Mouse (Mus musculus): Measurements from ENCODE around the gene Pde8b. TPM values are rescaled to one million over a fixed set of nuclear protein-coding genes. Genes with fewer than 3 reads are reported as not detected.

Gene Pde8b
- polyA plus RNA-seq, 1 experiment: 6.2 TPM

DNA sequence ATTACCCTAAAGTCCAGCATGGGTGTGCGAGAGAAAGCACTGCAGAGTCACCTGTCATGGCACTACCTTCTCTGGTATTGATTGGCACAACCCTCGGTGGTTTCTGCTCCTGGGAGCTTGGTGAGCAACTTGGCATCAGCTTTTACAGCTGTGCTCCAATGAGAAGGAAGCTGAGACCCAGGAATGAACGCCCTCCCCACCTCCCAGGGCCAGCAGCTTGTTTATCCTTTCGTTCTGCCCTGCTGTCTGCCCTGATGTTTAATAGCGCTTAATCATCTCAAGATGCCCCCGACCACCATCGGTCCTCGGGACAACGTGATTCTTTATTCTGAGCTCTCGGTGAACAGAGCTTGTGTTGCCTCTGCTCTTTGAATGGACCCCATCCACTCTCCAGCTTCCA lies 122.8 kb downstream of the Pde8b start:
- TF ChIP-seq CTCF (IDR thresholded peaks at IDR 0.05; ENCODE audit: borderline replicate concordance, extremely low read depth, insufficient read depth, insufficient read length): no peak
- TF ChIP-seq POLR2A (IDR thresholded peaks at IDR 0.05; ENCODE audit: borderline replicate concordance, extremely low read depth, insufficient read depth, insufficient read length, poor library complexity, severe bottlenecking): no peak
- no peak for DNase-seq (ENCODE audit: low read depth)

DNA sequence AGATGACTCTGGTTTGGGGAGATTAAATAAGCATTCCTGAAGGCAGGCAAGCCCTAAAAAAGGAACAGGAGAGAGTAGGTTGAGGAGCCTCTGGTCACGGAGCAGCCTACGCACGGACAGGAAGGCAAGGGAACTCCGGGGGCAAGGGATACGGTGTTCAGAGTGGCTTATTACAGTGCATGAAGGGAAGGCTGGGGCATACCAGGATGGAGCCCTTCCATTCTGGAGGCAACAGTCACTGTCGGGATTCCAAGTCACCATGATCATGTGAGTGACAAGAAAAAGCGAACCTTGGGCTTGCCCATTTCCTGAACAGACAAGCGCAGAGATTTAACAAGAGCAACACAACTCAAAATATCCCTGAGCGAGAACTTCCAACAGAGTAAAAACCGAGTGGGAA lies 123.3 kb downstream of the Pde8b start:
- no peak for DNase-seq (ENCODE audit: low read depth)
- no peak for TF ChIP-seq CTCF (IDR thresholded peaks at IDR 0.05; ENCODE audit: borderline replicate concordance, extremely low read depth, insufficient read depth, insufficient read length)
- TF ChIP-seq POLR2A (IDR thresholded peaks at IDR 0.05; ENCODE audit: borderline replicate concordance, extremely low read depth, insufficient read depth, insufficient read length, poor library complexity, severe bottlenecking): no peak

DNA sequence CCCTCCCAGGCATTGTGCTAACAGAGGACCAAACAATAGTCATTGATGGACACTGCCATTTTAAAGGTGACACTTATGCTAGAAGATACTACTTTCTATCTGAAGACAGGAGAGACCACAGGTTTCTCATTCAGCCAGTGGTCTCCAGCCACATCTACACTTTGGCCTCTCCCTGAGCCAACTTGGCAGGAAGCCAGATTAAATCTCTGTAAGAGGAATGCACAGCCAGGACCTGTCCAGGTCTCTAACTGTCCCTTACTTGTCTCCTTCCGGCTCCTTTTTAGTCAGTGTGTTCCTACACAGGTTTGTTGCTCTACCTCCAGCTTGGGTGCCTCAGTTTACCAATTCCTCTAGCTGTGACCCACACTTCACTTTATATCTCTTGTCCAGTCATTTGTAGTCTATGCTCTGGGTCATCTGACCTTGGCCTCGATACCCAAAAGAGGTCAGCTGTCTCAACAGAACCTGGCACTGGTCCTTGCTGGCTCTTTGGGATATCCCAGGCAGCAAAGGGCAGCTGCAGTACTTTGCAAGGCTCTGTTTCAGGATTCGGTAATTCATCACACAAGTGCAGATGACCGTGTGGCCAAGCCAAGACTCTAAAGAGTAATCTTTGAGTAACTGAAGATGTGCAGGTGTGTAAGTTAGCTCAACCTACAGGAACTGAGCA lies 124.5 kb downstream of the Pde8b start:
- no peak for DNase-seq (ENCODE audit: low read depth)
- TF ChIP-seq CTCF (IDR thresholded peaks at IDR 0.05; ENCODE audit: borderline replicate concordance, extremely low read depth, insufficient read depth, insufficient read length): no peak
- no peak for TF ChIP-seq POLR2A (IDR thresholded peaks at IDR 0.05; ENCODE audit: borderline replicate concordance, extremely low read depth, insufficient read depth, insufficient read length, poor library complexity, severe bottlenecking)

DNA sequence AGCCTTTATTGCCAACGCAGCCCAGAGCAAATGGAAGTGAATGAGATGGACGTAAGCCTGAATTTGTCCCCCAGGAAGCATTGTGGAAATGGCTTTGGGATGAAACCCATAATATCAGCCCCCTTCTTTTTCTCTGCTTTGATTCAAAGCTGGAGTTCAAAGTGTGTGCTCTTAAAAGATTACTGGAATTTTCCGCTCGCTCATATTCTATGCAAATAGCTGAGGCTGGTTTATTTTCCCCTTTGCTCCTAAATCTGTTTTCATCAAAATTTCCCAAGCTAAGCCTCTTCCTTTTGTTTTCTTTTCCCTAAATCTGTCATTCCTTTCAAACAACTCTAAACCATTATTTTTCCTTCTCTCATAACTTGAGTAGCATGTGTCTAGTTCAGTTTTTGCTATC lies 129.6 kb downstream of the Pde8b start:
- no peak for DNase-seq (ENCODE audit: low read depth)
- no peak for TF ChIP-seq CTCF (IDR thresholded peaks at IDR 0.05; ENCODE audit: borderline replicate concordance, extremely low read depth, insufficient read depth, insufficient read length)

DNA sequence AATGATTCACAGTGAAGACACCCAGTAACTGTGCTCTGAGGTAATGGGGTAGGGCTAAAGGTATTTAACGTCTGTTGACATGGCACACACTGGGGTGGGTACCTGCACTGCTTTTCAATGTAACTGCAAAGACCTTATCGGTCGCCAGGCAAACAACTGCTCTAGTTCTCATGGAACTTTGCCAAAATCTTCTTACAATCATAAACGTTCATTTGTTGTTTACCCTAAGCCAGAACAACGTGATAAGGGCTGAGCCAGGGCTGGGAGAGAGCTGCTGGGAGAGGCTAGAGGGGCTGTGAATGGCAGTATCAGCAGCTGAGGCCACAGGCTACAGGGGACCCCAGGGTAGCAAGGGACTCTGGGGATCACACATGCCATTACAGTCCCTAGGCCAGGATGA lies 136.4 kb downstream of the Pde8b start:
- TF ChIP-seq CTCF (IDR thresholded peaks at IDR 0.05; ENCODE audit: borderline replicate concordance, extremely low read depth, insufficient read depth, insufficient read length) (no peak), POLR2A (IDR thresholded peaks at IDR 0.05; ENCODE audit: borderline replicate concordance, extremely low read depth, insufficient read depth, insufficient read length, poor library complexity, severe bottlenecking) (no peak)
- DNase-seq (ENCODE audit: low read depth): no peak

DNA sequence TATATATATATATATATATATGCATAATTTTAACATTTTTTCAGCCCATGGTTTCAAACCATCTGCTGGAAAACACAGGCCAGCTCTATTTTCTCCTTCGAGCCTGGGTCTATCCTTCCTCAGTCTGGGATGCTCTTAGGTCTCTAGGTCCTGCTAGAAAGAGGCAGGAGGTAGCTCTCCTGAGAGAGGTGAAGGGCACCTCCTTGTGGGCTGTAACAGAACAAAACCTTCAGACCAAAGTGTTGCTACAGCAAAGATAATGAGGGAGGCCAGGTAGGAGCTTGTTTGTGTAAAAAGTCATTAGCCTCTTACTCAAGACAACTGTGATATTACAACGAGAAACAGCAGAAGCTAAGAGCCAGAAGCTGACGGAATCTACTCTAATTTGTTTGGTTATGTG lies 140.6 kb downstream of the Pde8b start:
- DNase-seq (ENCODE audit: low read depth): no peak
- no peak for TF ChIP-seq POLR2A (IDR thresholded peaks at IDR 0.05; ENCODE audit: borderline replicate concordance, extremely low read depth, insufficient read depth, insufficient read length, poor library complexity, severe bottlenecking)
- no peak for TF ChIP-seq CTCF (IDR thresholded peaks at IDR 0.05; ENCODE audit: borderline replicate concordance, extremely low read depth, insufficient read depth, insufficient read length)

DNA sequence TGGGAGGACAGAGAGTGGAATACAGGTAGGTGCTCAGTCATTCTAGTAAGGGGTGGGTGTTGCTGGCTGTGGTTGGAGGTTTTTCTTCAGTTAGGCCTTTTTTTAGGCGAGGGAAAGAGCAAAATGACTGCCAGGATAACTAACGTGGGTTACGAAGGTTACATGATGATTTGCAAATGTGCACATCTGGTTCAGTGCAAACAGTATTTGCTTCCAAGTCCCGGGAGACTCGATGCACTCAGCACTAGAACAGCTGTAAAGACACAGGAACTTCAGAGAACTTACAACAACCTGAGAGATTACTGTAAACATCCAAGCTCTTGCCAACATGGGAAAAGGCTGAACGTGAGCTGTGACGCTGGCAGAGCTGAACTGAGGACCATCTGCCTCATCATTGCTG lies 142.1 kb downstream of the Pde8b start:
- no peak for TF ChIP-seq CTCF (IDR thresholded peaks at IDR 0.05; ENCODE audit: borderline replicate concordance, extremely low read depth, insufficient read depth, insufficient read length)
- DNase-seq (ENCODE audit: low read depth): peak; percentile 45

DNA sequence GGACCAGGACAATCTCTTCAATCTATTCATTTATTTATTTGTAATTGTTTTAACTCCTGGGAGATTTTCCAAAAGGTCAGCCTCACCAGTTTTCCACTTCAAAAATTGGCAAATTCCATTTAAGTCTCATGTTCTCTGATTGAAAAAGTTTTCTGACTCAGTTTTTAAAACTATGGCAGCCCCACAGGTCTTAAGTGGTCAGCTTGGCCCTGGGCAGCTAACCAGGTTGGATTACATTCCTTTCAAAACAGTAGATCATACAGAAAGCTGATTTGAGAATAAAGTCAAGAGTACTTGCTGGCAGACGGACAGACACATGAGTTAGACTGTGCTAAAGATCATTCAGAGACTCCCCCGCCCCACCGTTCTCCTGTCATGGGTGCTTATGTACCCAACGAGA lies 145.3 kb downstream of the Pde8b start:
- TF ChIP-seq CTCF (IDR thresholded peaks at IDR 0.05; ENCODE audit: borderline replicate concordance, extremely low read depth, insufficient read depth, insufficient read length) (no peak), POLR2A (IDR thresholded peaks at IDR 0.05; ENCODE audit: borderline replicate concordance, extremely low read depth, insufficient read depth, insufficient read length, poor library complexity, severe bottlenecking) (no peak)

GRCm38 (mm10) chr13:95102985-95103590 lies 147.0 kb downstream of the Pde8b start:
- DNase-seq (ENCODE audit: low read depth): no peak
- TF ChIP-seq CTCF (IDR thresholded peaks at IDR 0.05; ENCODE audit: borderline replicate concordance, extremely low read depth, insufficient read depth, insufficient read length) (no peak), POLR2A (IDR thresholded peaks at IDR 0.05; ENCODE audit: borderline replicate concordance, extremely low read depth, insufficient read depth, insufficient read length, poor library complexity, severe bottlenecking) (no peak)

More for the DNA sequence above, 145.3 kb downstream of the Pde8b start:
- DNase-seq (ENCODE audit: low read depth): no peak

GRCm38 (mm10) chr13:95101315-95101714 lies 148.8 kb downstream of the Pde8b start:
- TF ChIP-seq CTCF (IDR thresholded peaks at IDR 0.05; ENCODE audit: borderline replicate concordance, extremely low read depth, insufficient read depth, insufficient read length) (no peak), POLR2A (IDR thresholded peaks at IDR 0.05; ENCODE audit: borderline replicate concordance, extremely low read depth, insufficient read depth, insufficient read length, poor library complexity, severe bottlenecking) (no peak)
- DNase-seq (ENCODE audit: low read depth): no peak

DNA sequence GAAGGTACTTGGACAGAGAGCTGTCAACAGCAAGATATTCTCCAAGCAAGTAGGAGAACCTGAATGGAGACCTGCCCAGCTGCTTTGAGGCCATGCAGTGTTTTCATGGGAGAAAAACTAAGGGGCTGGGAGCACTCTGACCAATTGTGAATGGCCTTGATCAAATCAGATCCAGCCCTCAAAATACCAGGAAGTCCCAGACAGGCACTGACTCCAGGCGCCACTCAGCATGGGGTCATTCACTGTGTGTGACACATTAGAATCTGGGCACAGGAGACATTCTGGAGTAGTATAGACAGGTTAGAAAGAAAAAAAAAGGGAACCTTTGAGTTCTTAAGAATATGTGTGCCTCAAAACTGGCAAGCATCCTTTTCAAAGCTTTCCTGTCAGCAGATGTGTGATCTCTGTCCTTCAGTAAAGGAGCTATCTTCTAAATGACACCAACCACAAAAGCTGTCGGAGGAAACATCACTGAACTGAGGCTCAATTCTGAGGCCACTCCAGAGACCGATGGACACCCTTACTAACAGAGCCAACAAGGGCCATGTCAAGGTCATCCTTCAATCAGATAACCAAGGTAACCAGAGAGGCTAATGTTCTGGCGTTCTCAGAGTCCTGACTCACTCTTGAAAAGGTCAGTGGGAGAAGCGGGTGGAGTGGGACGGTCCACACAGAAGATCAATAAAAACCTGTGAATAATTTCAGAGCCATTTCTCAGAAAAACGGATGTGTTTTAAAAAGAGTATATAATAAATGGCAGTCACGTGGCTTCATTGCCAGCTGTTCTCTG lies 151.0 kb downstream of the Pde8b start:
- no peak for DNase-seq (ENCODE audit: low read depth)
- TF ChIP-seq POLR2A (IDR thresholded peaks at IDR 0.05; ENCODE audit: borderline replicate concordance, extremely low read depth, insufficient read depth, insufficient read length, poor library complexity, severe bottlenecking) (no peak), CTCF (IDR thresholded peaks at IDR 0.05; ENCODE audit: borderline replicate concordance, extremely low read depth, insufficient read depth, insufficient read length) (no peak)

GRCm38 (mm10) chr13:95096646-95097045 lies 153.5 kb downstream of the Pde8b start:
- no peak for TF ChIP-seq CTCF (IDR thresholded peaks at IDR 0.05; ENCODE audit: borderline replicate concordance, extremely low read depth, insufficient read depth, insufficient read length)
- no peak for TF ChIP-seq POLR2A (IDR thresholded peaks at IDR 0.05; ENCODE audit: borderline replicate concordance, extremely low read depth, insufficient read depth, insufficient read length, poor library complexity, severe bottlenecking)

More at GRCm38 (mm10) chr13:95096646-95097045, 153.5 kb downstream of the Pde8b start:
- DNase-seq (ENCODE audit: low read depth): no peak

All from brain, embryonic 14.5 days (tissue).